Mouse (Mus musculus) ES-E14 (cell line): ENCODE results near the gene Clint1. TPM values are rescaled to one million over a fixed set of nuclear protein-coding genes. Genes with fewer than 3 reads are reported as not detected.

ENCODE experiments used
- DNase-seq: peaks from one replicate; pipeline ENCODE4 v3.0.0-alpha.2; 2013; ENCODE audit warnings: low read depth, low spot score
- H3K27ac ChIP-seq: 2 replicates; pipeline ENCODE4 v1.5.1; 2012; ENCODE audit warnings: low read depth, mild to moderate bottlenecking, low read length, moderate library complexity, mixed read lengths; ENCODE audit not compliant: poor library complexity, insufficient read depth, severe bottlenecking
- H3K36me3 ChIP-seq: 2 replicates; pipeline ENCODE4 v1.6.1; 2012; ENCODE audit warnings: mild to moderate bottlenecking, low read length, moderate library complexity, mixed read lengths; ENCODE audit not compliant: control insufficient read depth, poor library complexity, insufficient read depth, severe bottlenecking
- H3K4me1 ChIP-seq, 2 experiments: fragments of 150-350 bp in 1 of 2; sonication (generic) in 1 of 2; 2 replicates each; pipeline ENCODE4 v1.6.1; 2012; ENCODE audit warnings: low read length in 2 of 2, mild to moderate bottlenecking in 1 of 2, mixed read lengths in 1 of 2; ENCODE audit not compliant: control insufficient read depth in 2 of 2, insufficient read depth in 2 of 2, poor library complexity in 1 of 2
- H3K4me3 ChIP-seq, 2 experiments: fragments of 150-350 bp in 1 of 2; sonication (generic) in 1 of 2; 2 replicates each; pipeline ENCODE4 v1.5.1; 2012; ENCODE audit warnings: low read length in 2 of 2, low read depth in 1 of 2, mild to moderate bottlenecking in 1 of 2, mixed read lengths in 1 of 2; ENCODE audit not compliant: insufficient read depth in 1 of 2, poor library complexity in 1 of 2, severe bottlenecking in 1 of 2
- H3K9ac ChIP-seq: 2 replicates; pipeline ENCODE4 v1.6.1; 2012; ENCODE audit warnings: low read depth, mild to moderate bottlenecking, low read length, mixed read lengths; ENCODE audit not compliant: poor library complexity, insufficient read depth, severe bottlenecking
- H3K9me3 ChIP-seq: fragments of 150-350 bp; sonication (generic); 2 replicates; pipeline ENCODE4 v1.6.1; 2012; ENCODE audit warnings: low read depth, mild to moderate bottlenecking, low read length; ENCODE audit not compliant: control insufficient read depth, insufficient read depth
- CHD2 ChIP-seq: IDR thresholded peaks from 2 replicates; pipeline ENCODE4 v1.6.1; 2014; ENCODE audit warnings: mild to moderate bottlenecking, low read depth, low read length, inconsistent platforms
- HCFC1 ChIP-seq: IDR thresholded peaks from 2 replicates; pipeline ENCODE4 v1.6.1; 2012; ENCODE audit warnings: low read length, inconsistent platforms, borderline replicate concordance; ENCODE audit not compliant: insufficient read depth
- MAFK ChIP-seq: IDR thresholded peaks from 2 replicates; pipeline ENCODE4 v1.6.1; 2014; ENCODE audit warnings: mild to moderate bottlenecking, low read depth, low read length, inconsistent platforms; ENCODE audit not compliant: insufficient read depth
- ZC3H11A ChIP-seq: IDR thresholded peaks from 2 replicates; pipeline ENCODE4 v1.6.1; 2012; ENCODE audit warnings: low read depth, mild to moderate bottlenecking, inconsistent platforms, low read length, borderline replicate concordance
- ZNF384 ChIP-seq: IDR thresholded peaks from 2 replicates; pipeline ENCODE4 v1.6.1; 2012; ENCODE audit warnings: low read depth, low read length, inconsistent platforms
- in situ Hi-C, 2 experiments: fragments of 600-800 bp; cut with MboI; formaldehyde crosslinking; loops; one replicate each; pipeline ENCODE4 v1.15.1; 2025; ENCODE audit warnings: low sequenced_read_pairs in 2 of 2, inconsistent platforms in 1 of 2; ENCODE audit not compliant: unreplicated experiment in 2 of 2
- total RNA-seq: library from RNA; depleted of rRNA; stranded (reverse); fragments of 300-350 nt; gene quantifications from 2 replicates; pipeline ENCODE4 v1.2.3, GENCODE M21; 2012

Clint1 gene
- total RNA-seq, 1 experiment: 40.7 TPM

- H3K9me3 ChIP-seq: no peaks in the 10 kb centered on the region
- DNase-seq: no peak
- no peak overlapping the region for H3K4me3 ChIP-seq
- H3K27ac ChIP-seq: no peak overlapping the region
- H3K36me3 ChIP-seq: peaks cover 29% of the 10 kb centered on the region
- H3K4me1 ChIP-seq: no peaks in the 10 kb centered on the region
- no peak for TF ChIP-seq MAFK
- H3K9ac ChIP-seq: no peak overlapping the region
- in situ Hi-C loops: no loop called here
Measured at GRCm38 (mm10) chr11:45908894-45909293, 57.0 kb downstream of the Clint1 start.

- Histone ChIP-seq H3K9me3 (no peaks in the 10 kb centered on the region), H3K36me3 (peaks cover 27% of the 10 kb centered on the region), H3K9ac (no peak overlapping the region), H3K27ac (no peak overlapping the region), H3K4me3 (no peak overlapping the region), H3K4me1 (no peaks in the 10 kb centered on the region)
- no peak for DNase-seq
- no peak for TF ChIP-seq ZC3H11A
- no peak for TF ChIP-seq ZNF384
- no peak for TF ChIP-seq CHD2
- TF ChIP-seq MAFK: no peak
- in situ Hi-C loops: no loop called here
Measured at GRCm38 (mm10) chr11:45910701-45911100, 58.9 kb downstream of the Clint1 start.

GRCm38 (mm10) chr11:45916196-45916595, 64.3 kb downstream of the Clint1 start:
- Histone ChIP-seq H3K9me3 (no peaks in the 10 kb centered on the region), H3K4me1 (peaks cover 3 to 6% of the 10 kb centered on the region in 2 experiments; a peak in 2 of 4 replicates), H3K9ac (no peak overlapping the region), H3K36me3 (peaks cover 6% of the 10 kb centered on the region; the same call in 1 of the 2 replicates), H3K27ac (no peak overlapping the region), H3K4me3 (no peak overlapping the region)
- in situ Hi-C loops: no loop called here
- DNase-seq: no peak
- TF ChIP-seq ZNF384 (no peak), CHD2 (no peak), HCFC1 (no peak), ZC3H11A (no peak), MAFK (no peak)

- no peak overlapping the region for H3K4me3 ChIP-seq
- DNase-seq: no peak
- H3K36me3 ChIP-seq: no peaks in the 10 kb centered on the region
- no peak for TF ChIP-seq HCFC1
- no peak for TF ChIP-seq CHD2
- no peak for TF ChIP-seq ZC3H11A
- TF ChIP-seq ZNF384: no peak
- TF ChIP-seq MAFK: no peak
- no peak overlapping the region for H3K9ac ChIP-seq
- peaks cover 3 to 8% of the 10 kb centered on the region in 2 experiments; a peak in 2 of 4 replicates for H3K4me1 ChIP-seq
- H3K9me3 ChIP-seq: no peaks in the 10 kb centered on the region
- no peak overlapping the region for H3K27ac ChIP-seq
- in situ Hi-C loops: no loop called here
Measured at GRCm38 (mm10) chr11:45918018-45918417, 66.2 kb downstream of the Clint1 start.

- H3K4me3 ChIP-seq: no peak overlapping the region
- H3K9ac ChIP-seq: no peak overlapping the region
- no peak overlapping the region for H3K27ac ChIP-seq
- in situ Hi-C loops: no loop called here
- H3K4me1 ChIP-seq: peaks cover 3 to 8% of the 10 kb centered on the region in 2 experiments; a peak in 2 of 4 replicates
- H3K36me3 ChIP-seq: no peaks in the 10 kb centered on the region
- H3K9me3 ChIP-seq: no peaks in the 10 kb centered on the region
- no peak for DNase-seq
- TF ChIP-seq ZC3H11A (no peak), MAFK (no peak), HCFC1 (no peak)
Measured at GRCm38 (mm10) chr11:45918836-45919235, 67.0 kb downstream of the Clint1 start.
